Mouse (Mus musculus) cortical plate, adult 2 months (tissue): ENCODE data around the gene Patl1.

Experiments
- CTCF ChIP-seq: fragments of 200-500 bp; IDR thresholded peaks from 2 replicates; pipeline ENCODE4 v1.5.1; 2011; ENCODE audit warnings: mild to moderate bottlenecking, control low read depth, low read length; ENCODE audit not compliant: insufficient read depth; ENCODE audit errors: extremely low read depth
- POLR2A ChIP-seq: fragments of 200-500 bp; IDR thresholded peaks from 2 replicates; pipeline ENCODE4 v1.6.1; 2011; ENCODE audit warnings: mild to moderate bottlenecking, low read length, control low read depth; ENCODE audit not compliant: insufficient read depth; ENCODE audit errors: extremely low read depth

DNA sequence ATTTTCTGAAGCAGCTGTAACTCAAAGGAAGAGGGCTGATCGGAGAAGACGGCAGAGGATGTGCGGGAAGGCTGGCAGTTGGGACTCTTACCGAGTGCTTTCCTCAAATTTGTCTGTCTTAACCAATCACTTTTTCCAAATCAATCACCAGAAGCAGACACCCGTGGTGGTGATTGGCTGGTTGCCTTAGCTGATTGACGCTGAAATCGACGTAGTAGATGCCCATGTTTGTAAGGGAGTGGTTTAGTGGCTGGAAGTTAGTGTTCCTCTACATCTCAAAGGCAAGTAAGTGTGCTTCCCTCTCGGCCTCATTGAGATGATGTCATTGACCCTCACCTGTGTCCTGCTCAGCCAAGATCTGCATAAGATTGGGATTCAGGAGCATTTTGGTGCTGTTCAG is 79.8 kb downstream of the Patl1 start:
- no peak for TF ChIP-seq POLR2A
- TF ChIP-seq CTCF, result no peak
